ENCODE assay signal across 18 mouse cellular contexts in the genomic region with DNA sequence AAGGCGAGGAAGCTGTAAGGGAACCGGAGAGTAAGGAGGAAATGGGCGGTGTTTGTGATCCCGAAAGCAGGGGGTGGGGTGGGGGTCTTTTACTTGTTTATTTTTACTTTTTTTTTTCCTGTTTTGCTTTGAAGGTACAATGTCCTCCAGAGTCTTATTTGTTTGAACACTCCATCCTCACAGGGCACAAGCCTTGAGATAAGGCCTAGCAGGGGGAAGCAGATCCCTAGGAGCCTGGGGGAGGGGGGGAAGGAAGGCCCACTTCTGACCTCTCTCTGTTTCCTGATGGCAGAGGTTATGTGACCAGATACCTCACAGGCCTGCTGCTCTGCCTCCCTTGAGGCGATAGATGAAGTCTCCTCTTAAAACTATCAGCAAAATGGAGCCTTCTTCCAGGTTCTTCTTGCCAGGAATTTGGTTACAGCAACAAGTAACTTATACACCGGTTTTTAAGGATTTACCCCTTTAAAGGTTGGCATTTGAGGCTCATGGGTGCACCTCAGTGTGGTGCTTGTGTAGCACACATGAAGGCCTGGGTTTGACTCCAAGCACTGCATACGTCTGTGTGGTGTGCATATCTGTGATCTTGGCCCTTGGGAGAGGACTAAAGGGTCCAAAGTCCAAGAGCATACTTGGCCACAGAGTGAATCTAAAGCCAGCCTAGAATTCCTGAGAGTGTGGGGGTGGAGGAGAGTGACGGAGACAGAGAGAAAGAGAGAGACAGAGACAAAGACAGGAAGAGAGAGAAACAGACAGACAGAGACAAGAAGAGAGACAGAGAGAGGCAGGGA.
DNase-seq lines count a peak whose midpoint lies in the region; ATAC-seq lines count a peak whose summit lies in the region.
"Had no signal": no experiment of that assay in that cellular context is flagged by ENCODE, and none has a peak within 500 bp of the region (broad histone marks: within the 10 kb centered on the region; RNA-seq: fewer than 3 reads in every experiment).

No protein-coding gene starts in this region.

- peak; percentile 82 for DNase-seq in heart, adult 11 months
- DNase-seq in heart, adult 8-10 months (ENCODE audit: low spot score), result no peak
- DNase-seq in kidney, adult 11 months, result peak; percentile 29
- peak; percentile 20 for DNase-seq in lung, postnatal 10 days
- no peak for DNase-seq in lung, postnatal 14 days
- DNase-seq in yolk sac, embryonic 10.5 days (ENCODE audit: low spot score), result peak; percentile 82
- DNase-seq in cerebellum, adult 9-10 months, result no peak
- DNase-seq: adrenal gland, adult 2 months; cerebellum, postnatal 14 days; gastrocnemius, adult 2 months; layer of hippocampus, postnatal 36 days; right cerebral cortex, adult 18-20 months; thymus, adult 18-20 months had no signal

- no peak for ATAC-seq in kidney, embryonic 14.5 days (ENCODE audit: low FRiP score, low TSS enrichment)
- ATAC-seq: midbrain, embryonic 15.5 days had no signal

- H3K9ac ChIP-seq in kidney, embryonic 14.5 days (ENCODE audit: low read depth, low read length), result no peak overlapping the region
- H3K9ac ChIP-seq: embryonic facial prominence, embryonic 12.5 days; hindbrain, embryonic 14.5 days; limb, embryonic 15.5 days; midbrain, embryonic 15.5 days had no signal

- H3K4me3 ChIP-seq in kidney, embryonic 14.5 days (ENCODE audit: low read length), result no peak overlapping the region
- H3K4me3 ChIP-seq: embryonic facial prominence, embryonic 12.5 days; gastrocnemius, adult 2 months; limb, embryonic 15.5 days; midbrain, embryonic 15.5 days had no signal

- H3K27me3 ChIP-seq in kidney, embryonic 14.5 days (ENCODE audit: control insufficient read depth, insufficient read depth, low read length), result no peaks in the 10 kb centered on the region
- H3K27me3 ChIP-seq: embryonic facial prominence, embryonic 12.5 days; limb, embryonic 15.5 days; midbrain, embryonic 15.5 days had no signal

- H3K4me2 ChIP-seq in kidney, embryonic 14.5 days (replicated peaks; ENCODE audit: low read depth, low read length), result no peak overlapping the region
- H3K4me2 ChIP-seq: embryonic facial prominence, embryonic 12.5 days; hindbrain, embryonic 14.5 days; limb, embryonic 15.5 days; midbrain, embryonic 15.5 days had no signal

- H3K9me3 ChIP-seq in kidney, embryonic 14.5 days (ENCODE audit: control insufficient read depth, low read length), result no peaks in the 10 kb centered on the region
- H3K9me3 ChIP-seq: embryonic facial prominence, embryonic 12.5 days; limb, embryonic 15.5 days; midbrain, embryonic 15.5 days had no signal

- H3K27ac ChIP-seq in kidney, embryonic 14.5 days (ENCODE audit: low read depth, low read length), result no peak overlapping the region
- H3K27ac ChIP-seq: embryonic facial prominence, embryonic 12.5 days; gastrocnemius, adult 2 months; hindbrain, embryonic 14.5 days; midbrain, embryonic 15.5 days had no signal

- WGBS in kidney, embryonic 14.5 days, result 62% methylated on average over 8 of the region's 8 CpGs

- H3K4me1 ChIP-seq in kidney, embryonic 14.5 days (ENCODE audit: control insufficient read depth, insufficient read depth, low read length), result no peaks in the 10 kb centered on the region

- no peaks in the 10 kb centered on the region for H3K36me3 ChIP-seq in kidney, embryonic 14.5 days (ENCODE audit: control insufficient read depth, insufficient read depth, low read length)
- H3K36me3 ChIP-seq: embryonic facial prominence, embryonic 12.5 days; limb, embryonic 15.5 days; midbrain, embryonic 15.5 days had no signal

Comparison
In these comparisons a context has a peak if more than half of its experiments do, and no peak if none do; other contexts are left out.
1. DNase-seq: peak in heart, adult 11 months (single experiment), kidney, adult 11 months (single experiment), lung, postnatal 10 days (single experiment) and yolk sac, embryonic 10.5 days (single experiment); none in heart, adult 8-10 months (single experiment), lung, postnatal 14 days (single experiment) and cerebellum, adult 9-10 months (single experiment).